Mouse (Mus musculus): ENCODE results near the gene Crybg1. TPM values are rescaled to one million over a fixed set of nuclear protein-coding genes. Genes with fewer than 3 reads are reported as not detected.
A peak's percentile ranks its signal among the peaks of the same experiment; 100 is the strongest.
"Not testable (repeated sequence)": the region's sequence is repeated elsewhere in the genome, so short reads cannot be mapped to it uniquely, and the experiment has no call there.

The Crybg1 gene
- total RNA-seq, 2 experiments from 2014 or later = 1.1 to 1.3 TPM

GRCm38 (mm10) chr10:43973244-43973643, 175.4 kb downstream of the Crybg1 start:
- DNase-seq = no peak

- no peak for DNase-seq
These were observed 183.7 kb downstream of the Crybg1 start for GRCm38 (mm10) chr10:43964943-43965342.

DNA sequence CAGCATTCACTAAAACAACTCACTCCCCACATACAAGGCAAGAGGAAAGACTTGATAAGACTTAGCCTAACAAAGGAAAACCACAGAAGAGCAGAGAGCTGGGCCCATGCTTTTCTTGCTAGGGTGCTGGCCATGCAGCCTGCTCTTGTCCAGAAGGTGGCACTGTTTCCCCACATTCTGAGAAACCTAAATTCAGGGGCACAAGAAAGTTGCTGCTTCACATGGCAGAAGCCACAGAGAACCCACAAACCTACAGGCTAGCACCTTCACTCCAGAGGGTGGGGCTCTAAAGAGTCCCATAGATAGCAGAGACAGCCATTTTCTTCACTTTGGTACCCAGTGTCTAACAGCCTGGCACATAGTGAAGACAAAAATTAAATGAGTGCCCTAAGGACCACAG, 194.7 kb downstream of the Crybg1 start:
- DNase-seq = peak; percentile 45 to 66

DNA sequence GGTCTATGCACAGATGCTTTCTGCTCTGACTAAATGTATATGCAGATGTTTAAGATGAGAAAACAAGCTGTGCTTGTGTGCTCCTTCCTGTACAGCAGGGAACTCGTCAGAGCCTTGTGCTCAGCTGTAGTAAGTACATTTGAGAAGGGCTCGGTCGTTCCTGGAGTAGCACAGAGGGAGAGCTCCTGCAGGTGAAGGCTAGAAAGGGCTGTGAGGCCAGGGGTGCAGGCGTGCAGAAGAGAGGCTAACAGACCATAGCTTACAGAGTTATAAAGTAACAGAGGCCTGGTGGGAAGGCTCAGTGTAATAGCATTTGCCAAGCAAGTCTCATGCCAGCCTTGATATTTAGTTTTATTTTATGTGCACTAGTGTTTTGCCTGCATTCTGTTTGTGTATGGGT, 203.2 kb downstream of the Crybg1 start:
- DNase-seq = no peak

DNA sequence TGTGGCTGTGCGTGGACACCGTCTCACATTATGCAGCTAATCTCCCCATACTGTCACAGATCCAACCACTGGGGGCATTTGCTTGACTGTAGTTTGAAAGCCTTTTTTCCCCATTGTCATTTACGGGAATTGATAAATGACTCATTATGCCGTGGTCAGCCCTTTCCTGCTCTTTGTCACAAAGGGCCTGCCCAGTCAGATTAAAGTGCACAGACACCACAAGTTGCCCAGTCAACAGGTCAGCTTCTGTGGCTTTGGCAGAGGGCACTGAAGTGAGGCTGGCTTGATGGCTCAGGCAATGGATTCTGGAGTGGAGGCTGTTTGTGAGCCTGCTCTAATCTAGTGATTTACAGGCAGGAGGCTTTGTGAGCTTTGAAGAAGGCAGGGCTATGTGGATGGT, 204.9 kb downstream of the Crybg1 start:
- peak; percentile 10 to 13 for DNase-seq

- no peak for DNase-seq
These were observed 209.5 kb downstream of the Crybg1 start for GRCm38 (mm10) chr10:43939136-43939662.

DNA sequence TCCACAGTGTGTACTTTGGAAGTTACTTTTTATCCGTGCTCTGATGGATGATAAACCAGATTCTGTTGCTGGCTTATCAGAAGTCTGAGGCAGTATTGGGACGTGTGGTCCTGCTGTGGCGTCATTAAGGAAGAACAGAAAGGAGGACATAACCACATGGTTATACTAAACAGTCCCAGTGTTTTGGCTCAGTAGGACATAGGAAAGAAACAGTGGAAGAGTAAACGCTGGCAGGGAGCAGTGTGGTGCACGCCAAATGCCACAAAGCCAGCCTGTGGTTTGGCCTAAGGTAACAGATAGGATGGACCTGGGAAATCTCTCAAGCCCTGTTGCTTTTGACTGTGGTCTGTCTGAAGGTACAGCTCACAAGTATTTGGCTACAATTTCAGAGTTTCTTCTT, 220.1 kb downstream of the Crybg1 start:
- no peak for DNase-seq

DNA sequence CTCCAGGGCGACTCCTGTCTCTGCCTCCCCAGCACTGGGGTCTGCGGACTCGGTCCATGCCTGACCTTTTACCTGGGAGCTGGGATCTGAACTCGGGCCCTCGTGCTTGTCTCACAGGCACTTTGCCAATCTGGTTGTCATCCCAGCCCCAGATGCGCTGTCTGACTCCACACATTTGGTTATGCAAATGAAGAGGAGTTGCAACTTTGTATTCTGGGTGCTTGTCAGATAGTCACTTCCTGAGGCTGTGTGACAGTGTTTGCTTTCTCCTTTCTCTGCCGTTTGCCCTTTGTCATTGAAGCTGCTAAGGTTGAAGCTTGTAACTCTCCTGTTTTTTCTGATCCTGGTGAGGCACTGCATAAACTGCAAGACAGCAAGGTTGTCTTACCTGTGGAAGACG, 220.9 kb downstream of the Crybg1 start:
- DNase-seq = no peak

DNA sequence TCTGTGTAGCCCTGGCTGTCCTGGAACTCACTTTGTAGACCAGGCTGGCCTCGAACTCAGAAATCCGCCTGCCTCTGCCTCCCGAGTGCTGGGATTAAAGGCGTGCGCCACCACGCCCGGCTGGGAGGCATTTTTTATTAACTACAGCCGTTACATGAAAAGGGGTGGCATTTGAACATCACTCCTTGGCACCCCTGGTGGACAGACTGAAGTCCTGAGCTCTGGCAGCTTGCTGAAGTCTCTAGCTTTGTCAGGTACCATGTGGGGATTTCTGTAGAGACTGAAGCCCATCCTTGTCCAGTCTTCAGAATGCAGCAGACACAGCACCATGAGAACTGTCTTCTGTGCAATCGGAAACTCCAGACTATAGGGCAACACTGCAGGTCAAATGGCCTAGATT, 222.9 kb downstream of the Crybg1 start:
- DNase-seq = not testable (repeated sequence)

GRCm38 (mm10) chr10:43923096-43923495, 225.6 kb downstream of the Crybg1 start:
- peak; percentile 7 to 13 for DNase-seq

DNA sequence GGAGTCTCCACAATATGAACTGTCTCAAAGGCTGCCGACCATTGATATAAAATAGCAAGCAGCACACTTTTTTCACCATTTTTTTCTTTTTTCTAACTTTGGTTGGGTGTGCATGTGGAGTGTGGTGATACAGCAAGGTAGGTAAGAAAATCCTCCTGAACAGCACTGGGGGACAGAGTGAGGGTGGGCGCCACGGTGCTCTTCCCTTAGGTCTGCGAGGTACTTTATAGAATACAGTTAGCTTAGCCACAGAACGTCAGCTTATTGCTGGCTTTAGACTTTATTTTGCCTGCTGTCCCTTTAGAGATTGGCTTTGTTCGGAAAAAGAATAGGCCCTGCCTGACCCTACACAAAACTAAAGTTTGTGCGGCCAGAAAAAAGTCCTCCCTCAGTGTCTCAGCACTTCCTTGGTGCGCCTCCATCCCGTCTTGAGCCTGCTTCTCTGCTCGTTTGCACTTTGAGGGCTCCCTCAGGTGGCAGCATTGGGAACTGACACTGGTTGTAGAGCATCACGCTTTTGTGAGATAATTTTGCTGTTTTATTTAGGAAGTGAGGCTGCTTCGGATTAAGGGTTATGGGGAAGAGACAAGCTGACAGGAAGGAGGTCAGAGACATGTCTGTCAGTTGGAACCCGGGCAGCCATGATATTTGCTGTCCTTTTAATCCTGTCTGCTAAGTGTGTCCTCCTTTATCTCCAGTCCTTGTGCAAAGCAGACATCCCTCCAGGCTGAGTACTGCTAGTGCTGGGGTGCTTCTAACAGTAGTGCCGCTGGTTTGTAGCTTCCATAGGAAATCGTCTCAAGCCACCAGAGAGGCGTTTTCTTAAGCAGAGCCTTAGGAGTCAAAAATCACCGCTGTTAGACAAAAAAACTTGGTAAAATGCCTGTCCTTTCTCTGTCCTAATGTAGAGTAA, 229.7 kb downstream of the Crybg1 start:
- peak; percentile 78 to 86 for DNase-seq

DNA sequence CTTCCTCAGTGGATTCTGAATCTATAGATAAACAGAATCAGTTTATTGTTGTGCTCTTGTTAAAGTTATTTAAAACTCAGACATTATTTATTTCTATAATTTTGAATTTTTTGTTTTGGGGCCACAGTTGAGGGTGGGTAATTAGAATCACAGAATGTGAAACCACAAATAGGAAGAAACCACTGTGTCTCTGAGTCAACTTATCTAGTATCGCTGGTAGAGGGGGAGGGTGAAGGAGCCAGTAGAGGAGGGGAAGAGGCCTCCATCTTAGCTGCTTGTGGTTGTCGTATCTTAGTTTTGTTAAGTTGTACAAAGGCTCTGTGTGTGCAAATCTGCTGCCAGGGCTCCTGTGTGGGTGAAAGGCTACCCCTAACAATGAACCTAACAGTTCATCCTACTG, 231.9 kb downstream of the Crybg1 start:
- no peak for DNase-seq

- no peak for DNase-seq
These were observed 232.5 kb downstream of the Crybg1 start for GRCm38 (mm10) chr10:43916181-43916580.

DNA sequence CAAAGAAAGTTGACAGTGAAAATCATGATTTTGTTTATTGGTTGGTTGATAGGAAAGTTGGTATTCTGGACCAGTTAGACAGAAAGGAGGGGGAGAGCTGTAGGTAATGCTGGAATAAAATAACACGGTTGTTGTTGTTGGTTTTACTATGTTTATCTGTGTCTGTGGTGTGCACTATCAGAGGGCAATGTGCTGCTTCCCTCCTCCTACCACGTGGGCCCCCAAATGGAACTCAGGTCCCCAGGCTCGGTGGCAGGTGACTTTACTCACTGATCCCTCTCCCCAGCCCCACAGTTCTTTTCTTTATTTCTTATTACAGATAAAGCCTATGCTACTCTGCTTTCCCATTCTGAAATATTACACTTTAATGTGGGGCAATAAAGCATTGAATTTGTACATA, 236.4 kb downstream of the Crybg1 start:
- no peak for DNase-seq

- DNase-seq = no peak
These were observed 237.8 kb downstream of the Crybg1 start for GRCm38 (mm10) chr10:43910873-43911142.

DNA sequence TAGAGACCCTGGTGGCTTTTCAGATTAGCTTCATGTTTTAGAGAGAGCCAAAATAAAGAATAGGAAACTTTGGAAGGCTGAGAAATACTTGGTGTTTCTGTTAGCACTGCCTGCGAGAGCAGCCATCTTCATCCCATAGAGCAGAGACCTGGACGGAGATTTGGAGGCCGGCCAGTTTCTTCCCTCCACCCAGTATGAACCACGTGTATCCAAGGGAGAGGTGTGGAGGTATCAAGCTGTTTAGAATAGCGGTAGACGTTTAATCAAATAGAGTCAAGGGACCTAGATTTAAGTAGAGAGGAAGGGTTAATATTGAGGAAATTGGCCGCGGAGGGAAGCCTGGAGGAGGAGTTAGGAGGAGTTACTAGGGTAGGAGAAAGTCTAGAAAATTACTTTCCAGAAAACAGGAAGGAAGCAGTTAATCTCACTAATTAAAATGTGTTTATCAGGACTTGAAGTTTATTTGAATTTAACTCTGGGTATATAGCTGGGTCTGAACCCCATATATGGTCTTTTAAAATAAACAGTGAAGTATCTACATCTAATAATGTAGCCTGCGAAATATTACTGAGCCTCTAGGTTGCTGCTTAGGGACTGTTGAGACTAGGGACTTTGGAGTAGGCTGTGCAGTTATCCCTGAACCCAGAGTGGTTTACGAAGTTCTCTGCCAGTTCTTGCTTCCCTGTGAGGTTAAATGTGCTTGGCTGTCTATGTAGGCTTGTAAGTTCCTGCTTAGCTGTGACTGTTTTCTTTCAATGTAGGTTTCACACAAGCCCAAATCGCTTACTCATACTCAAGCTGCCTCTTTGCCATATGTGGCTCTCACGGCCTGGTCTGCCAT, 238.4 kb downstream of the Crybg1 start:
- no peak for DNase-seq

GRCm38 (mm10) chr10:43904569-43904968, 244.1 kb downstream of the Crybg1 start:
- DNase-seq = no peak

GRCm38 (mm10) chr10:43901578-43902194, 247.0 kb downstream of the Crybg1 start, which contains the start of the genes Qrsl1 and Rtn4ip1:
TSS of gene Qrsl1 (minus strand) at chr10:43901745.
TSS of gene Rtn4ip1 (plus strand) at chr10:43901807.
- peak; percentile 92 to 94 for DNase-seq

- no peak for DNase-seq
These were observed 247.6 kb downstream of the Crybg1 start for GRCm38 (mm10) chr10:43900883-43901570.

Data from adrenal gland, postnatal 36 days (tissue).